Mouse (Mus musculus) MEL (cell line): ENCODE measurements around the gene Cntnap2. TPM values are rescaled to one million over a fixed set of nuclear protein-coding genes. Genes with fewer than 3 reads are reported as not detected.
"Not testable (repeated sequence)": the region's sequence is repeated elsewhere in the genome, so short reads cannot be mapped to it uniquely, and the experiment has no call there.

Experiments used
- DNase-seq: peaks from one replicate; pipeline ENCODE4 v3.0.0; 2011; ENCODE audit warnings: low read depth, low spot score
- H3K27ac ChIP-seq: 2 replicates; pipeline ENCODE4 v1.5.1; 2012; ENCODE audit warnings: low read depth, mild to moderate bottlenecking, control low read depth, low read length, moderate library complexity; ENCODE audit not compliant: control insufficient read depth
- H3K27me3 ChIP-seq, 2 experiments: fragments of 150-350 bp in 1 of 2; sonication (generic) in 1 of 2; 2 replicates each; pipeline ENCODE4 v1.6.1; 2012; ENCODE audit warnings: low read length in 2 of 2, mild to moderate bottlenecking in 2 of 2, improper control_type of control experiment in 1 of 2, moderate library complexity in 1 of 2; ENCODE audit not compliant: insufficient read depth in 2 of 2, control insufficient read depth in 1 of 2
- H3K36me3 ChIP-seq, 2 experiments: 2 replicates each; pipeline ENCODE4 v1.6.1; 2012 to 2014; ENCODE audit warnings: low read length in 2 of 2, improper control_type of control experiment in 1 of 2, inconsistent platforms in 1 of 2, mild to moderate bottlenecking in 1 of 2; ENCODE audit not compliant: insufficient read depth in 2 of 2, control insufficient read depth in 1 of 2
- H3K4me1 ChIP-seq, 2 experiments: fragments of 150-350 bp in 1 of 2; sonication (generic) in 1 of 2; 2 replicates each; pipeline ENCODE4 v1.6.1; 2012; ENCODE audit warnings: low read length in 2 of 2, improper control_type of control experiment in 1 of 2, mild to moderate bottlenecking in 1 of 2; ENCODE audit not compliant: insufficient read depth in 2 of 2, control insufficient read depth in 1 of 2
- H3K4me3 ChIP-seq, 2 experiments: fragments of 150-350 bp in 1 of 2; sonication (generic) in 1 of 2; 2 replicates each; pipeline ENCODE4 v1.5.1; 2012; ENCODE audit warnings: low read depth in 2 of 2, low read length in 2 of 2, mild to moderate bottlenecking in 2 of 2, moderate library complexity in 2 of 2, control low read depth in 1 of 2, improper control_type of control experiment in 1 of 2; ENCODE audit not compliant: control insufficient read depth in 1 of 2, insufficient read depth in 1 of 2
- H3K79me2 ChIP-seq: 2 replicates; pipeline ENCODE4 v1.6.1; 2012; ENCODE audit warnings: mild to moderate bottlenecking, low read length, moderate library complexity; ENCODE audit not compliant: control insufficient read depth, poor library complexity, insufficient read depth
- H3K9ac ChIP-seq: 2 replicates; pipeline ENCODE4 v1.6.1; 2012; ENCODE audit warnings: low read depth, mild to moderate bottlenecking, control low read depth, low read length, moderate library complexity; ENCODE audit not compliant: control insufficient read depth, poor library complexity, severe bottlenecking
- H3K9me3 ChIP-seq: fragments of 150-350 bp; sonication (generic); replicated peaks from 2 replicates; pipeline ENCODE4 v1.6.1; 2012; ENCODE audit warnings: mild to moderate bottlenecking, low read length, improper control_type of control experiment, moderate library complexity; ENCODE audit not compliant: insufficient read depth
- BHLHE40 ChIP-seq: IDR thresholded peaks from 2 replicates; pipeline ENCODE4 v1.6.1; 2012; ENCODE audit warnings: low read depth, mild to moderate bottlenecking, inconsistent platforms, low read length, improper control_type of control experiment, borderline replicate concordance
- GATA1 ChIP-seq: IDR thresholded peaks from 2 replicates; pipeline ENCODE4 v1.6.1; 2011; ENCODE audit warnings: low read depth, low read length, improper control_type of control experiment
- MXI1 ChIP-seq: IDR thresholded peaks from 2 replicates; pipeline ENCODE4 v1.6.1; 2011; ENCODE audit warnings: mild to moderate bottlenecking, low read depth, low read length, improper control_type of control experiment
- MYB ChIP-seq: IDR thresholded peaks from 2 replicates; pipeline ENCODE4 v1.6.1; 2011; ENCODE audit warnings: mild to moderate bottlenecking, low read depth, low read length, improper control_type of control experiment
- POLR2AphosphoS2 ChIP-seq: IDR thresholded peaks from 2 replicates; pipeline ENCODE4 v1.6.1; 2011; ENCODE audit warnings: low read length, improper control_type of control experiment
- SIN3A ChIP-seq: IDR thresholded peaks from 2 replicates; pipeline ENCODE4 v1.6.1; 2012; ENCODE audit warnings: low read length, improper control_type of control experiment, inconsistent platforms
- SMC3 ChIP-seq: IDR thresholded peaks from 2 replicates; pipeline ENCODE4 v1.6.1; 2011; ENCODE audit warnings: low read depth, low read length, improper control_type of control experiment
- TAL1 ChIP-seq: IDR thresholded peaks from 2 replicates; pipeline ENCODE4 v1.6.1; 2012; ENCODE audit warnings: mild to moderate bottlenecking, inconsistent platforms, low read length, moderate library complexity, mixed read lengths
- USF1 ChIP-seq: IDR thresholded peaks from 2 replicates; pipeline ENCODE4 v1.6.1; 2014; ENCODE audit warnings: low read depth, mild to moderate bottlenecking, inconsistent platforms, low read length, improper control_type of control experiment, moderate library complexity
- ZKSCAN1 ChIP-seq: IDR thresholded peaks from 2 replicates; pipeline ENCODE4 v1.6.1; 2012; ENCODE audit warnings: low read depth, mild to moderate bottlenecking, inconsistent platforms, low read length, improper control_type of control experiment, moderate library complexity
- ZNF384 ChIP-seq: IDR thresholded peaks from 2 replicates; pipeline ENCODE4 v1.6.1; 2012; ENCODE audit warnings: low read depth, mild to moderate bottlenecking, inconsistent platforms, low read length, improper control_type of control experiment
- polyA plus RNA-seq, 2 experiments: library from polyadenylated mRNA; stranded (reverse) in 1 of 2; unstranded in 1 of 2; fragments of >175 nt in 1 of 2; fragments of >200 nt in 1 of 2; gene quantifications; 2 replicates each; pipeline versions ENCODE4 v1.2.1 to v1.2.4; 2012; ENCODE audit warnings: low replicate concordance in 2 of 2, low read depth in 1 of 2; ENCODE audit not compliant: insufficient read length in 2 of 2, insufficient read depth in 1 of 2, missing spikeins in 1 of 2
- total RNA-seq: library from RNA; depleted of rRNA; stranded (reverse); fragments of 300-350 nt; gene quantifications from 2 replicates; pipeline ENCODE4 v1.2.3, GENCODE M21; 2012

Gene Cntnap2
- total and polyA plus RNA-seq, 3 experiments: 0.01 TPM; not detected in 2

DNA sequence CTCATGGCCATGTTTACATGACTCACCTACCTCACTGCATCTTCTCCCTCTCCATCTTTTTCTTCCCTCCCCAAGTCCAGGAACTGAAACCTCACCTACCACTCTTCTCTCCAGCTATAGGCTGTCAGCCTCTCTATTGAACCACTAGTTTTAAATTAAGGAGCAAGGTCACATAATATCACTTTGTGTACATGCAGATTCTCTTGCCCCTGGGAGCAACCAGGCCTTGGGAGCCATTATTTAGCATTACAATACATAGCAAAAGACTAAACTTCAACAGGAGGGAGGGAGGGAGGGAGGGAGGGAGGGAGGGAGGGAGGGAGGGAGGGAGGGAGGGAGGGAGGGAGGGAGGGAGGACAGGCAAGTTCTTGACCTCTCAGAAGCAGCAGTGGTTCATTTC lies 2155.6 kb downstream of the Cntnap2 start:
- H3K79me2 ChIP-seq: no peaks in the 10 kb centered on the region
- no peak for DNase-seq
- no peak overlapping the region for H3K27ac ChIP-seq
- no peaks in the 10 kb centered on the region for H3K36me3 ChIP-seq
- TF ChIP-seq SIN3A: no peak
- no peak overlapping the region for H3K4me3 ChIP-seq
- peaks cover 0 to 2% of the 10 kb centered on the region in 2 experiments; a peak in 3 of 4 replicates for H3K27me3 ChIP-seq
- no peaks in the 10 kb centered on the region for H3K4me1 ChIP-seq
- H3K9ac ChIP-seq: no peak overlapping the region
- no peaks in the 10 kb centered on the region for H3K9me3 ChIP-seq

DNA sequence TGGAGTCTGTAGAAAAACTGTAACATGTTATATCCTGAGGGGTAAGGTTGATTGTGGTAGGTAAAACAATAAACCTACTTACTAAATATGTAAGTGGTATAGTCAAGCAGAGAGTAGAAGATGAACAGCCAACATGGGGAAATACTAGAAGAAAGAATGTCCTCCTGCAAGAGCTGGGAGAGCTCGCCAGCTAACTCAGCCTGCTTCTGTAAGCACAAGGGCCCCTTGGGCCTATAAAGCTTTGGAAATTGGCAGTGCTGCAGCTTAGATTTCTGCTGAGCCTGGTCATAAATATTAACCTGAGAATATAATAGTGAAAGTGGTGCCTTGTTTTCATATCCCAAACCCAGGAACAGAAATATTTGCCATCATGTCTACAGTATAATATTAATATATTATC lies 2164.4 kb downstream of the Cntnap2 start:
- DNase-seq, H3K4me1 ChIP-seq, H3K9me3 ChIP-seq, H3K27ac ChIP-seq, H3K4me3 ChIP-seq, H3K27me3 ChIP-seq, H3K36me3 ChIP-seq, H3K9ac ChIP-seq, H3K79me2 ChIP-seq: not testable (repeated sequence)

DNA sequence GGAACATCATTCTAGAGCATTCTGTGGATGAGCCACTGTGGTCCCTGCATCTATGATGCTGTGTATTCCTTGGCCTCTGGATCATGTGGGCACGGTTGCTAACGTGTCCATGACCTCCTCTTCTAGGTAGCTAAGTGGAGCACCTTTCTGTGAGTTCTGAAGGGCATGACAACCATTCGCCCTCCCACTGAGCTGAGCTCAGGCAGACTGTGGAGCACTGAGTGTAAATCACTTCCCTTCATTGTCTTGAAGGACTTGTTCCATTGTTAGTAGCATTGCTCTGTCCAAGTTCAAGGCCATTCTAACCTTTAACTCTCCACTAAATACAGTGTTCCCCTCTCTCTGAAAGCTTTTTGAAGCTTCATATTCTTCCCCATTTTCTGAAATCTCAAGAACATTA lies 2166.2 kb downstream of the Cntnap2 start:
- H3K4me1 ChIP-seq, DNase-seq, H3K36me3 ChIP-seq, H3K27me3 ChIP-seq, H3K27ac ChIP-seq, H3K4me3 ChIP-seq, H3K79me2 ChIP-seq, H3K9me3 ChIP-seq, H3K9ac ChIP-seq: not testable (repeated sequence)

DNA sequence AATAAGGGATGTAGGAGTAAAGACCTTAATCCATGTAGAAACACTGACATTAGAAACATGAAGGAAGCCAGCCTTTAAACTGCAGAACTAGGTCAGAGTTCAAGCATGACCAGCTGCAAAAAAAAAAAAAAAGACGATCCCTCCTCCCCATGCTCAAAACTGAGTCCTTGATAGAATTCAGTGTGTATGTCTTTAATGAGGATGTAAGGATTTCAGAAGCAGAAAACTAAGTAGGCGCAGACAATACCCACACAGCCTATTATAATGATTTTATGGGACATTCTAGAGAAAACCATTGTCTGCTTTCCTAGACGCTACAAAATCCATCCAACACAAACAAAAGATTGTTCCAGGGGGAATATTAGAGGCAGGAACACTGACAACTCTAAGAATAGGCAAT lies 2168.4 kb downstream of the Cntnap2 start:
- Histone ChIP-seq H3K27ac (no peak overlapping the region), H3K9ac (no peak overlapping the region)
- TF ChIP-seq ZNF384 (no peak), GATA1 (no peak), POLR2AphosphoS2 (no peak), MYB (no peak), TAL1 (no peak), SMC3 (no peak), BHLHE40 (no peak), USF1 (no peak), ZKSCAN1 (no peak), MXI1 (no peak)

More for the DNA sequence above, 2168.4 kb downstream of the Cntnap2 start:
- H3K79me2 ChIP-seq: no peaks in the 10 kb centered on the region
- no peaks in the 10 kb centered on the region for H3K4me1 ChIP-seq
- no peaks in the 10 kb centered on the region for H3K9me3 ChIP-seq
- no peak for DNase-seq
- H3K36me3 ChIP-seq: no peaks in the 10 kb centered on the region
- peaks cover 1 to 2% of the 10 kb centered on the region in 2 experiments; a peak in 3 of 4 replicates for H3K27me3 ChIP-seq
- no peak overlapping the region for H3K4me3 ChIP-seq
